Mouse (Mus musculus) forebrain, embryonic 15.5 days (tissue): Measurements from ENCODE around the gene Rxfp2. TPM values are rescaled to one million over a fixed set of nuclear protein-coding genes. Genes with fewer than 3 reads are reported as not detected.

ENCODE experiments used
- ATAC-seq: fragments of 200-750 bp; cut with Nextera tagmentation; replicated peaks from 2 replicates; pipeline ENCODE4 v1.8.0; 2017; ENCODE audit warnings: mild to moderate bottlenecking, moderate TSS enrichment, moderate library complexity
- H3K27ac ChIP-seq: fragments of 300-500 bp; sonication (generic); replicated peaks from 2 replicates; pipeline ENCODE4 v1.5.1; 2015; ENCODE audit warnings: mild to moderate bottlenecking, inconsistent platforms
- H3K27me3 ChIP-seq: fragments of 300-500 bp; sonication (generic); 2 replicates; pipeline ENCODE4 v1.6.1; 2015; ENCODE audit warnings: inconsistent platforms
- H3K36me3 ChIP-seq: fragments of 300-500 bp; sonication (generic); 2 replicates; pipeline ENCODE4 v1.6.1; 2015; ENCODE audit warnings: mild to moderate bottlenecking, inconsistent platforms
- H3K4me1 ChIP-seq: fragments of 300-500 bp; sonication (generic); 2 replicates; pipeline ENCODE4 v1.6.1; 2015; ENCODE audit warnings: inconsistent platforms
- H3K4me2 ChIP-seq: fragments of 300-500 bp; sonication (generic); replicated peaks from 2 replicates; pipeline ENCODE4 v1.6.1; 2015; ENCODE audit warnings: mild to moderate bottlenecking, inconsistent platforms
- H3K4me3 ChIP-seq: fragments of 300-500 bp; sonication (generic); 2 replicates; pipeline ENCODE4 v1.5.1; 2015; ENCODE audit warnings: mild to moderate bottlenecking, inconsistent platforms
- H3K9ac ChIP-seq: fragments of 300-500 bp; sonication (generic); replicated peaks from 2 replicates; pipeline ENCODE4 v1.6.1; 2015; ENCODE audit warnings: mild to moderate bottlenecking, inconsistent platforms
- H3K9me3 ChIP-seq: fragments of 300-500 bp; sonication (generic); 2 replicates; pipeline ENCODE4 v1.6.1; 2016; ENCODE audit warnings: inconsistent platforms
- WGBS: fragments of 180-500 bp; shearing (Covaris S2); methylation state at CpG from one replicate; pipeline ENCODE4 v1.1.7; 2015; ENCODE audit warnings: mixed read lengths; 5-methylcytosine and 5-hydroxymethylcytosine counted together
- polyA plus RNA-seq: library from polyadenylated mRNA; unstranded; fragments of >200 nt; fragmentation: Nextera tagmentation; extraction: Ambion mirVana; gene quantifications from 2 replicates; pipeline ENCODE4 v1.2.1, GENCODE M21; 2015

The Rxfp2 gene
- polyA plus RNA-seq, 1 experiment from 2014 or later = 0.60 TPM

GRCm38 (mm10) chr5:150049946-150050345 is 31.5 kb downstream of the Rxfp2 start:
- H3K4me1 ChIP-seq = no peaks in the 10 kb centered on the region
- H3K27ac ChIP-seq = no peak overlapping the region
- H3K4me2 ChIP-seq = no peak overlapping the region
- no peaks in the 10 kb centered on the region for H3K27me3 ChIP-seq
- H3K36me3 ChIP-seq = no peaks in the 10 kb centered on the region
- 64% methylated on average over 7 of the region's 7 CpGs for WGBS
- no peak overlapping the region for H3K4me3 ChIP-seq
- no peaks in the 10 kb centered on the region for H3K9me3 ChIP-seq
- no peak overlapping the region for H3K9ac ChIP-seq
- no peak for ATAC-seq

- H3K4me1 ChIP-seq = no peaks in the 10 kb centered on the region
- H3K27ac ChIP-seq = no peak overlapping the region
- H3K9me3 ChIP-seq = no peaks in the 10 kb centered on the region
- ATAC-seq = no peak
- H3K4me2 ChIP-seq = no peak overlapping the region
- 52% methylated on average over 5 of the region's 5 CpGs for WGBS
- H3K9ac ChIP-seq = no peak overlapping the region
- no peak overlapping the region for H3K4me3 ChIP-seq
- no peaks in the 10 kb centered on the region for H3K36me3 ChIP-seq
- H3K27me3 ChIP-seq = no peaks in the 10 kb centered on the region
These were observed 33.4 kb downstream of the Rxfp2 start for GRCm38 (mm10) chr5:150051828-150052227.

GRCm38 (mm10) chr5:150053294-150053693 is 34.8 kb downstream of the Rxfp2 start:
- no peak for ATAC-seq
- no peak overlapping the region for H3K4me3 ChIP-seq
- H3K27ac ChIP-seq = no peak overlapping the region
- no peak overlapping the region for H3K9ac ChIP-seq
- H3K27me3 ChIP-seq = no peaks in the 10 kb centered on the region
- H3K9me3 ChIP-seq = no peaks in the 10 kb centered on the region
- H3K4me2 ChIP-seq = no peak overlapping the region
- H3K4me1 ChIP-seq = no peaks in the 10 kb centered on the region
- H3K36me3 ChIP-seq = no peaks in the 10 kb centered on the region
- 93% methylated on average over 4 of the region's 4 CpGs for WGBS

- no peaks in the 10 kb centered on the region for H3K36me3 ChIP-seq
- ATAC-seq = no peak
- H3K4me1 ChIP-seq = no peaks in the 10 kb centered on the region
- H3K4me3 ChIP-seq = no peak overlapping the region
- no peaks in the 10 kb centered on the region for H3K9me3 ChIP-seq
- no peaks in the 10 kb centered on the region for H3K27me3 ChIP-seq
- H3K9ac ChIP-seq = no peak overlapping the region
- H3K27ac ChIP-seq = no peak overlapping the region
- 88% methylated on average over 7 of the region's 7 CpGs for WGBS
- no peak overlapping the region for H3K4me2 ChIP-seq
These were observed 35.5 kb downstream of the Rxfp2 start for GRCm38 (mm10) chr5:150053956-150054355.

- no peaks in the 10 kb centered on the region for H3K36me3 ChIP-seq
- no peaks in the 10 kb centered on the region for H3K27me3 ChIP-seq
- no peak overlapping the region for H3K9ac ChIP-seq
- H3K4me1 ChIP-seq = no peaks in the 10 kb centered on the region
- no peak overlapping the region for H3K27ac ChIP-seq
- no peak for ATAC-seq
- H3K4me2 ChIP-seq = no peak overlapping the region
- H3K4me3 ChIP-seq = no peak overlapping the region
- no peaks in the 10 kb centered on the region for H3K9me3 ChIP-seq
- WGBS = 89% methylated on average over 1 of the region's 1 CpGs
These were observed 36.8 kb downstream of the Rxfp2 start for GRCm38 (mm10) chr5:150055322-150055721.

GRCm38 (mm10) chr5:150056056-150056455 is 37.6 kb downstream of the Rxfp2 start:
- H3K9ac ChIP-seq = no peak overlapping the region
- 74% methylated on average over 5 of the region's 5 CpGs for WGBS
- no peak for ATAC-seq

GRCm38 (mm10) chr5:150058845-150059244 is 40.4 kb downstream of the Rxfp2 start:
- H3K9ac ChIP-seq = no peak overlapping the region
- no peak overlapping the region for H3K4me3 ChIP-seq
- H3K9me3 ChIP-seq = no peaks in the 10 kb centered on the region
- H3K4me1 ChIP-seq = no peaks in the 10 kb centered on the region
- no peak overlapping the region for H3K4me2 ChIP-seq
- no peaks in the 10 kb centered on the region for H3K27me3 ChIP-seq
- ATAC-seq = no peak
- no peak overlapping the region for H3K27ac ChIP-seq
- H3K36me3 ChIP-seq = no peaks in the 10 kb centered on the region
- WGBS = 81% methylated on average over 5 of the region's 5 CpGs

More at GRCm38 (mm10) chr5:150056056-150056455, 37.6 kb downstream of the Rxfp2 start:
- no peaks in the 10 kb centered on the region for H3K36me3 ChIP-seq
- H3K4me3 ChIP-seq = no peak overlapping the region
- H3K4me1 ChIP-seq = no peaks in the 10 kb centered on the region
- H3K4me2 ChIP-seq = no peak overlapping the region
- H3K27ac ChIP-seq = no peak overlapping the region
- no peaks in the 10 kb centered on the region for H3K27me3 ChIP-seq
- no peaks in the 10 kb centered on the region for H3K9me3 ChIP-seq

- no peak for ATAC-seq
- Histone ChIP-seq H3K4me2 (no peak overlapping the region), H3K27me3 (no peaks in the 10 kb centered on the region), H3K36me3 (no peaks in the 10 kb centered on the region), H3K9me3 (no peaks in the 10 kb centered on the region), H3K4me3 (no peak overlapping the region), H3K27ac (no peak overlapping the region), H3K9ac (no peak overlapping the region), H3K4me1 (no peaks in the 10 kb centered on the region)
- 92% methylated on average over 9 of the region's 9 CpGs for WGBS
These were observed 41.0 kb downstream of the Rxfp2 start for GRCm38 (mm10) chr5:150059466-150059865.

GRCm38 (mm10) chr5:150061086-150061485 is 42.6 kb downstream of the Rxfp2 start:
- Histone ChIP-seq H3K9ac (no peak overlapping the region), H3K27ac (no peak overlapping the region), H3K9me3 (no peaks in the 10 kb centered on the region), H3K27me3 (no peaks in the 10 kb centered on the region), H3K4me2 (no peak overlapping the region), H3K4me1 (no peaks in the 10 kb centered on the region), H3K36me3 (no peaks in the 10 kb centered on the region), H3K4me3 (no peak overlapping the region)
- WGBS = 88% methylated on average over 9 of the region's 9 CpGs
- no peak for ATAC-seq

- no peak for ATAC-seq
- H3K9ac ChIP-seq = no peak overlapping the region
- no peaks in the 10 kb centered on the region for H3K4me1 ChIP-seq
- no peaks in the 10 kb centered on the region for H3K36me3 ChIP-seq
- H3K4me2 ChIP-seq = no peak overlapping the region
- no peaks in the 10 kb centered on the region for H3K27me3 ChIP-seq
- H3K27ac ChIP-seq = no peak overlapping the region
- no peak overlapping the region for H3K4me3 ChIP-seq
- no peaks in the 10 kb centered on the region for H3K9me3 ChIP-seq
- WGBS = 54% methylated on average over 10 of the region's 10 CpGs
These were observed 45.8 kb downstream of the Rxfp2 start for GRCm38 (mm10) chr5:150064286-150064685.

- H3K4me2 ChIP-seq = no peak overlapping the region
- H3K9me3 ChIP-seq = no peaks in the 10 kb centered on the region
- 25% methylated on average over 10 of the region's 10 CpGs for WGBS
- no peak overlapping the region for H3K4me3 ChIP-seq
- no peak overlapping the region for H3K9ac ChIP-seq
- ATAC-seq = peak; percentile 38; the same call in 1 of the 2 replicates
- H3K27ac ChIP-seq = no peak overlapping the region
- H3K4me1 ChIP-seq = peaks cover 2% of the 10 kb centered on the region; the same call in 1 of the 2 replicates
- H3K27me3 ChIP-seq = no peaks in the 10 kb centered on the region
- no peaks in the 10 kb centered on the region for H3K36me3 ChIP-seq
These were observed 51.6 kb downstream of the Rxfp2 start for GRCm38 (mm10) chr5:150070086-150070485.

- H3K9ac ChIP-seq = no peak overlapping the region
- no peak overlapping the region for H3K27ac ChIP-seq
- H3K4me2 ChIP-seq = no peak overlapping the region
- H3K4me1 ChIP-seq = peaks cover 2% of the 10 kb centered on the region; the same call in 1 of the 2 replicates
- H3K4me3 ChIP-seq = no peak overlapping the region
- H3K9me3 ChIP-seq = no peaks in the 10 kb centered on the region
- no peaks in the 10 kb centered on the region for H3K36me3 ChIP-seq
- no peak for ATAC-seq
- H3K27me3 ChIP-seq = no peaks in the 10 kb centered on the region
These were observed 53.3 kb downstream of the Rxfp2 start for GRCm38 (mm10) chr5:150071738-150072137.
